Mouse (Mus musculus) layer of hippocampus, adult 6 months (tissue): ENCODE data around the gene Aftph. TPM values are rescaled to one million over a fixed set of nuclear protein-coding genes. Genes with fewer than 3 reads are reported as not detected.

Experiments
- long read RNA-seq, 2 experiments: library from polyadenylated mRNA; unstranded; transcript quantifications; one replicate each; pipeline ENCODE4 v2.0.0; 2019 to 2020
- polyA plus RNA-seq: library from polyadenylated mRNA; unstranded; fragments of <200 nt; fragmentation: Nextera tagmentation; gene quantifications from 2 replicates; pipeline ENCODE4 v1.2.3, GENCODE M21; 2021

Aftph gene
- polyA plus RNA-seq: 13.8 and 18.7 TPM in 2 replicates
- long read RNA-seq, experiment 1, transcript Aftph-205 (9 exons, 3,763 nt): major isoform, 6 of 35 reads
- long read RNA-seq, experiment 1, partial matches to known transcripts: 4 of 35 reads
- long read RNA-seq, experiment 1, other reads (novel, unspliced or antisense): 18 of 35 reads
- long read RNA-seq, experiment 2, full-length matches to known transcripts: 19 of 65 reads
- long read RNA-seq, experiment 2, partial matches to known transcripts: 7 of 65 reads
- long read RNA-seq, experiment 2, other reads (novel, unspliced or antisense): 39 of 65 reads

DNA sequence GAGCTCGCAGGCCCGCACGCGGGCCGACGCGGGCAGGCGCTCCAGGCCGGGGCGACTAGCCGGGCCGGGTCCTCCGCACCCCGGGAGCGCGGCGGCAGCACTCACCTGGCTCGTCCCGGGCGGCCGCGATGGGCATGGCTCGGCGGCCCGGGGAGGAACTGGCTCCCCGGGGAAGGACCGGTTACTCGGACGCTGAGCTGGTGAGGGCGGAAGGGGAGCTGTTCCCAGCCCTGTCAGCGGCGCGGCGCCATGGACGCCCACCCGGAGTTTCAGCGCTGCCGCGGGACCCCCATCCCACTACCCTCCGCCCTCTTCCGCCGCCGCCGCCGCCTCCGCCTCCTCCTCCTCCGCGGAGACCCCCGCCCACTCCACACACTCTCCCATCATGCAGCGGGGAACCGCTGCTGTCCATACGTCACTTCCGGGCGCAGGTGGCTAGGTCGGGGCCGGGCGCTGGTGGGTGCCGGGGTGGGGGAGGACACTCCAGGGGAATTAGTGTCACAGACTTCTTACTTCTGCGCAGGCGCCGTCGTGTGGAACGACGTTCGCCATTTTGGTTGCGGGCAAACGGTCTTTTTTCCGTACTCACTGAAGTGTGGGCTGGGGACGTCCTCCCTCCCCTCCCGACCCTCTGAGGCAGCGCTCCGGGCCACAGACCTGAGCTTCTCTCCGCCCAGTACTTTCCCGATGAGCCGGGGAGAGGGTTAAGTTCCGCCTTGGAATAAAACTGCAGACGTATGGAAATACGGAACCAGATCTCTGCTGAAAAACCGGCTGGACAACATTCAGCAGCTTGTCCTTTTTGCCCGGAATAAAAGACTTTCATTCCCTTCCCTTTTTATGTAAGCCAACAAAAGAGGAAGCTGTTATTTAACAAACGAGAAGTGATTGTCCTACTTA is at the start of gene Aftph:
Gene Aftph (minus strand): TSS at position 389 of the 900 bp plus-strand sequence.

Other genes starting within 250 kb of the Aftph start
- gene Sertad2, start 198.3 kb downstream of the Aftph start, polyA plus RNA-seq: 17.1 and 21.0 TPM in 2 replicates
- 45.9 and 53.2 TPM in 2 replicates for gene Lgalsl, start 89.5 kb upstream of the Aftph start, polyA plus RNA-seq